Mouse (Mus musculus): ENCODE measurements at regions not wholly inside any gene's neighbourhood (a gene's known extent, or its start where the extent isn't known, plus 50 kb on each side); places are given as distances from the start of the nearest gene placed in this dataset.

DNA sequence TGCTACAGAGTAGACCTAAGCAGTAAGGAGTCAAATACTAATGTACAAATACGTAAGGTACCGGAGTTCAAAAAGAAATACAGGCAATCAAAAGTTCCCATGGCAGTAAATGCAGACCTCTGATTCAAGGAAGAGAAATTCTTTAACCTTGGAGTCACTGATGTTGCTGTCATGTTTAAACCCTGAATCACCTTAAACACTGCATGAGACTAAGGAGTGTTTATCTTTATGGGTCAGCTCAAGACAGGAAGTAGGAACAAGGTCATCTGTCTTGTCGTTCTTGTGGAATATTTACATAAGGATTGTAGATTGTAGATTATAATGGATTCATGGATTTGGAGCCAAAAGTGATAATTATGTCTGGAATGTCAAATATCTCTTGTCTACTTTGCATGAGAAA, 1708.7 kb upstream of the Slc10a2 start:
- H3K9me3 ChIP-seq (replicated peaks; ENCODE audit: control insufficient read depth, low read length), result no peaks in the 10 kb centered on the region
- no peak overlapping the region for H3K9ac ChIP-seq (ENCODE audit: low read length)
- H3K4me2 ChIP-seq (ENCODE audit: low read depth, low read length), result no peak overlapping the region
- no peak for ATAC-seq (replicated peaks; ENCODE audit: extremely low read depth, insufficient read depth, low FRiP score)
- H3K4me1 ChIP-seq (ENCODE audit: control insufficient read depth, insufficient read depth, low read length), result no peaks in the 10 kb centered on the region
- H3K4me3 ChIP-seq (ENCODE audit: low read length), result no peak overlapping the region
- H3K27ac ChIP-seq (ENCODE audit: low read length), result no peak overlapping the region
- H3K36me3 ChIP-seq (ENCODE audit: control insufficient read depth, insufficient read depth), result no peaks in the 10 kb centered on the region
- no peaks in the 10 kb centered on the region for H3K27me3 ChIP-seq (ENCODE audit: control insufficient read depth, insufficient read depth, low read length)
- 49% methylated on average over 3 of the region's 3 CpGs for WGBS

GRCm38 (mm10) chr8:6807116-6807515, 1702.0 kb upstream of the Slc10a2 start:
- Histone ChIP-seq H3K36me3 (ENCODE audit: control insufficient read depth, insufficient read depth) (no peaks in the 10 kb centered on the region), H3K9ac (ENCODE audit: low read length) (no peak overlapping the region), H3K27me3 (ENCODE audit: control insufficient read depth, insufficient read depth, low read length) (no peaks in the 10 kb centered on the region), H3K4me1 (ENCODE audit: control insufficient read depth, insufficient read depth, low read length) (no peaks in the 10 kb centered on the region), H3K9me3 (replicated peaks; ENCODE audit: control insufficient read depth, low read length) (no peaks in the 10 kb centered on the region), H3K4me2 (ENCODE audit: low read depth, low read length) (no peak overlapping the region), H3K4me3 (ENCODE audit: low read length) (no peak overlapping the region), H3K27ac (ENCODE audit: low read length) (no peak overlapping the region)
- ATAC-seq (replicated peaks; ENCODE audit: extremely low read depth, insufficient read depth, low FRiP score), result no peak
- 50% methylated on average over 2 of the region's 2 CpGs for WGBS

- Histone ChIP-seq H3K9me3 (replicated peaks; ENCODE audit: control insufficient read depth, low read length) (no peaks in the 10 kb centered on the region), H3K4me3 (ENCODE audit: low read length) (no peak overlapping the region), H3K4me1 (ENCODE audit: control insufficient read depth, insufficient read depth, low read length) (no peaks in the 10 kb centered on the region), H3K36me3 (ENCODE audit: control insufficient read depth, insufficient read depth) (no peaks in the 10 kb centered on the region), H3K27ac (ENCODE audit: low read length) (no peak overlapping the region), H3K4me2 (ENCODE audit: low read depth, low read length) (no peak overlapping the region), H3K9ac (ENCODE audit: low read length) (no peak overlapping the region), H3K27me3 (ENCODE audit: control insufficient read depth, insufficient read depth, low read length) (no peaks in the 10 kb centered on the region)
- no peak for ATAC-seq (replicated peaks; ENCODE audit: extremely low read depth, insufficient read depth, low FRiP score)
- WGBS, result 100% methylated on average over 1 of the region's 1 CpGs
These were observed 1698.0 kb upstream of the Slc10a2 start for GRCm38 (mm10) chr8:6803199-6803598.

- Histone ChIP-seq H3K4me2 (ENCODE audit: low read depth, low read length) (no peak overlapping the region), H3K9ac (ENCODE audit: low read length) (no peak overlapping the region), H3K4me1 (ENCODE audit: control insufficient read depth, insufficient read depth, low read length) (no peaks in the 10 kb centered on the region), H3K27me3 (ENCODE audit: control insufficient read depth, insufficient read depth, low read length) (no peaks in the 10 kb centered on the region), H3K36me3 (ENCODE audit: control insufficient read depth, insufficient read depth) (no peaks in the 10 kb centered on the region), H3K9me3 (replicated peaks; ENCODE audit: control insufficient read depth, low read length) (no peaks in the 10 kb centered on the region), H3K4me3 (ENCODE audit: low read length) (no peak overlapping the region), H3K27ac (ENCODE audit: low read length) (no peak overlapping the region)
- ATAC-seq (replicated peaks; ENCODE audit: extremely low read depth, insufficient read depth, low FRiP score), result no peak
These were observed 1695.9 kb upstream of the Slc10a2 start for GRCm38 (mm10) chr8:6801076-6801475.

GRCm38 (mm10) chr8:6789096-6789495, 1683.9 kb upstream of the Slc10a2 start:
- ATAC-seq (replicated peaks; ENCODE audit: extremely low read depth, insufficient read depth, low FRiP score), result no peak
- H3K27me3 ChIP-seq (ENCODE audit: control insufficient read depth, insufficient read depth, low read length), result no peaks in the 10 kb centered on the region
- H3K4me3 ChIP-seq (ENCODE audit: low read length), result no peak overlapping the region
- H3K4me2 ChIP-seq (ENCODE audit: low read depth, low read length), result no peak overlapping the region
- no peak overlapping the region for H3K27ac ChIP-seq (ENCODE audit: low read length)
- H3K9me3 ChIP-seq (replicated peaks; ENCODE audit: control insufficient read depth, low read length), result no peaks in the 10 kb centered on the region
- no peak overlapping the region for H3K9ac ChIP-seq (ENCODE audit: low read length)
- WGBS, result 47% methylated on average over 1 of the region's 1 CpGs
- H3K36me3 ChIP-seq (ENCODE audit: control insufficient read depth, insufficient read depth), result no peaks in the 10 kb centered on the region
- no peaks in the 10 kb centered on the region for H3K4me1 ChIP-seq (ENCODE audit: control insufficient read depth, insufficient read depth, low read length)

DNA sequence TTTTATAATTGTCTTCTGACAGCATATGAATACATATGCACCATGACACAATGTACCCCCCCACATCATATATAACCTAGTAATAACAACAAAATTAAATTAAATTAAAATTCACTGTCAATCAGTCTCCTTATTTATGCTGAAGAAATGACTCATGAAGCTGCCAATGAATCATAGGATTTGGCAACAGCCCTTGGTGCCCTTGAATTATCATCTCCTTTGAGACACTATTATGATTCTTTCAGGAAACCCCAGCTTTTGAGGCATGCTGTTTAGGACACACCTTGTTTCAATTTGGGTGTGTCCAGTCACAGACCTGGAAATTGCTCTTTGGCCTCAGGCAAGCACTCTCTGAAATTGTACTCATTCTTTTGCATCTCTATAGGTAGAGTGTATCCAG, 1675.8 kb upstream of the Slc10a2 start:
- Histone ChIP-seq H3K9ac (ENCODE audit: low read length) (no peak overlapping the region), H3K27me3 (ENCODE audit: control insufficient read depth, insufficient read depth, low read length) (no peaks in the 10 kb centered on the region)

DNA sequence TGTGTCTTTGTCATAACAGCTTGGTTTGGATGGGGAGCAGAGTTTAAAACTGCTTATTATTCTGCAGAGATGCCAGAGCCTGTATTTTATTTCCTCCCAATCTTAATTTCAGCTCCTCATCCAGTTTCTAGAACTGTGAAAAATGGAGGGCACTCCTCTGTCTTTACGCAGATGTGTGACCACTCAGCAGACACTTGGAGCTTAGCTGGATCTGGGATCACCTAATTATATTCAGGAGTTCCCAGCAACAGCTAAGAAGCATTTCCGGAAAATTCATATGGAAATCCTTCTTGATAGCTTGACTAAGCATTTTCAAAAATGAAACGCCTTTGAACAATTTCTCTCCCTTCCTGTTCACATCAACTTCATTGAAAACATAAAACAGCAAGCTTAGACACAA, 1670.0 kb upstream of the Slc10a2 start:
- Histone ChIP-seq H3K36me3 (ENCODE audit: control insufficient read depth, insufficient read depth) (no peaks in the 10 kb centered on the region), H3K27ac (ENCODE audit: low read length) (no peak overlapping the region), H3K27me3 (ENCODE audit: control insufficient read depth, insufficient read depth, low read length) (no peaks in the 10 kb centered on the region), H3K9ac (ENCODE audit: low read length) (no peak overlapping the region), H3K4me1 (ENCODE audit: control insufficient read depth, insufficient read depth, low read length) (no peaks in the 10 kb centered on the region), H3K9me3 (replicated peaks; ENCODE audit: control insufficient read depth, low read length) (no peaks in the 10 kb centered on the region), H3K4me3 (ENCODE audit: low read length) (no peak overlapping the region), H3K4me2 (ENCODE audit: low read depth, low read length) (no peak overlapping the region)
- no peak for ATAC-seq (replicated peaks; ENCODE audit: extremely low read depth, insufficient read depth, low FRiP score)
- WGBS, result 76% methylated on average over 3 of the region's 3 CpGs

More for the DNA sequence above, 1675.8 kb upstream of the Slc10a2 start:
- no peak for ATAC-seq (replicated peaks; ENCODE audit: extremely low read depth, insufficient read depth, low FRiP score)
- no peak overlapping the region for H3K4me3 ChIP-seq (ENCODE audit: low read length)
- no peaks in the 10 kb centered on the region for H3K4me1 ChIP-seq (ENCODE audit: control insufficient read depth, insufficient read depth, low read length)
- no peak overlapping the region for H3K4me2 ChIP-seq (ENCODE audit: low read depth, low read length)
- no peak overlapping the region for H3K27ac ChIP-seq (ENCODE audit: low read length)
- no peaks in the 10 kb centered on the region for H3K36me3 ChIP-seq (ENCODE audit: control insufficient read depth, insufficient read depth)
- H3K9me3 ChIP-seq (replicated peaks; ENCODE audit: control insufficient read depth, low read length), result no peaks in the 10 kb centered on the region

DNA sequence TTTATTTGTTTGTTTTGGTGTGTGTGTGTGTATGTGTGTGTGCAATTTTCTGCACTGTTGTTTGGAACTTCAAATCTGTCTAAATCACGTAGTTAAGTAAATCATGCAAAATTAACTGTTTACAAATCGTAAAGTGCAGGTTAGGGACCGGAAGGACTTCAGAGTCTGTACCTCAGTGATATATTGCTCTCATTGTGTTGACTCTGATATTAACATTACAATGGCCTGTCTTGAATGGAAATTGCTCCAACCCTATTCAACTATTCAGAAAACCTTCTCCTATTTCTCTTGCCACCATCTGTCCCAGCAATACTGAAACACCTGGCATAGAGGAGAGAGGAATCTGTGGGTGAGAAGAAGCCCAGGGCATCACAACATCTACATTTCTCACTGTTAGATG, 1624.4 kb upstream of the Slc10a2 start:
- Histone ChIP-seq H3K9ac (ENCODE audit: low read length) (no peak overlapping the region), H3K4me2 (ENCODE audit: low read depth, low read length) (no peak overlapping the region), H3K27ac (ENCODE audit: low read length) (no peak overlapping the region), H3K27me3 (ENCODE audit: control insufficient read depth, insufficient read depth, low read length) (no peaks in the 10 kb centered on the region), H3K4me3 (ENCODE audit: low read length) (no peak overlapping the region), H3K36me3 (ENCODE audit: control insufficient read depth, insufficient read depth) (no peaks in the 10 kb centered on the region), H3K4me1 (ENCODE audit: control insufficient read depth, insufficient read depth, low read length) (no peaks in the 10 kb centered on the region), H3K9me3 (replicated peaks; ENCODE audit: control insufficient read depth, low read length) (no peaks in the 10 kb centered on the region)
- no peak for ATAC-seq (replicated peaks; ENCODE audit: extremely low read depth, insufficient read depth, low FRiP score)
- WGBS, result 80% methylated on average over 3 of the region's 3 CpGs

- ATAC-seq (replicated peaks; ENCODE audit: extremely low read depth, insufficient read depth, low FRiP score), result no peak
- no peak overlapping the region for H3K27ac ChIP-seq (ENCODE audit: low read length)
- H3K9me3 ChIP-seq (replicated peaks; ENCODE audit: control insufficient read depth, low read length), result no peaks in the 10 kb centered on the region
- no peak overlapping the region for H3K9ac ChIP-seq (ENCODE audit: low read length)
- H3K4me3 ChIP-seq (ENCODE audit: low read length), result no peak overlapping the region
- no peaks in the 10 kb centered on the region for H3K36me3 ChIP-seq (ENCODE audit: control insufficient read depth, insufficient read depth)
- WGBS, result 42% methylated on average over 3 of the region's 3 CpGs
- no peaks in the 10 kb centered on the region for H3K27me3 ChIP-seq (ENCODE audit: control insufficient read depth, insufficient read depth, low read length)
- no peaks in the 10 kb centered on the region for H3K4me1 ChIP-seq (ENCODE audit: control insufficient read depth, insufficient read depth, low read length)
- H3K4me2 ChIP-seq (ENCODE audit: low read depth, low read length), result no peak overlapping the region
These were observed 1603.8 kb upstream of the Slc10a2 start for GRCm38 (mm10) chr8:6708886-6709449.

DNA sequence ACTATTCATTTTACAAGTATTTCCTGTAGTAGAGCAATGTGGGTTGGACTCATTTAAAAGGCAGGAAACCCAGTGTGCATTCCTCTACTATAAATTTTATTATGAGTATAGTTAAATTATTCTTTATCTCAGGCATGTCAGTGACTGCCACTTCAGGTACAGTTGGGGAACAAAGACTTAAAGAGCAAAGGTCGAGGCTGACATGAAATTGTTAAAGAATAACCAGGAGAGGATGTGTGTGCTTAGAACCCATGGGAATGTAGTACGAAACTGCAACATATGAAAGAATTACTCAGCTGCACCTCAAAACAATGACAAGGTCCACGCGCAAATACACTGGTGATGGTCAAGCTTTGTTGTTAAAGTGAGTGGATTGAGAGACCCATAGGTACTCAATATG, 1583.4 kb upstream of the Slc10a2 start:
- Histone ChIP-seq H3K4me3 (ENCODE audit: low read length) (no peak overlapping the region), H3K27me3 (ENCODE audit: control insufficient read depth, insufficient read depth, low read length) (no peaks in the 10 kb centered on the region), H3K36me3 (ENCODE audit: control insufficient read depth, insufficient read depth) (no peaks in the 10 kb centered on the region), H3K27ac (ENCODE audit: low read length) (no peak overlapping the region), H3K4me2 (ENCODE audit: low read depth, low read length) (no peak overlapping the region), H3K9ac (ENCODE audit: low read length) (no peak overlapping the region), H3K9me3 (replicated peaks; ENCODE audit: control insufficient read depth, low read length) (no peaks in the 10 kb centered on the region), H3K4me1 (ENCODE audit: control insufficient read depth, insufficient read depth, low read length) (no peaks in the 10 kb centered on the region)
- ATAC-seq (replicated peaks; ENCODE audit: extremely low read depth, insufficient read depth, low FRiP score), result no peak
- 72% methylated on average over 4 of the region's 4 CpGs for WGBS

Measured in heart, embryonic 16.5 days (tissue).